Mouse (Mus musculus): Measurements from ENCODE around the gene Klhl9. TPM values are rescaled to one million over a fixed set of nuclear protein-coding genes. Genes with fewer than 3 reads are reported as not detected.
A peak's percentile ranks its signal among the peaks of the same experiment; 100 is the strongest.

Klhl9 gene
- total and polyA plus RNA-seq, 3 experiments, result 16.6 to 69.5 (median 33.9) TPM

GRCm38 (mm10) chr4:88680362-88680761, 41.9 kb downstream of the Klhl9 start:
- TF ChIP-seq ZC3H11A (IDR thresholded peaks at IDR 0.05; ENCODE audit: low read depth, low read length) (peak; percentile 50), CHD1 (IDR thresholded peaks at IDR 0.05; ENCODE audit: low read depth, low read length) (no peak), GABPA (IDR thresholded peaks at IDR 0.05; ENCODE audit: low read depth, low read length) (no peak), ZNF384 (IDR thresholded peaks at IDR 0.05; ENCODE audit: low read depth, low read length) (no peak), MAX (IDR thresholded peaks at IDR 0.05; ENCODE audit: low read length) (no peak), CHD2 (IDR thresholded peaks at IDR 0.05; ENCODE audit: low read length) (no peak), RAD21 (IDR thresholded peaks at IDR 0.05; ENCODE audit: low read depth, low read length) (peak; percentile 62), UBTF (IDR thresholded peaks at IDR 0.05; ENCODE audit: borderline replicate concordance, insufficient read depth, low read depth, low read length) (no peak), BHLHE40 (IDR thresholded peaks at IDR 0.05; ENCODE audit: borderline replicate concordance, low read depth, low read length) (no peak), ETS1 (IDR thresholded peaks at IDR 0.05; ENCODE audit: low read depth, low read length) (no peak), SMC3 (IDR thresholded peaks at IDR 0.05; ENCODE audit: low read depth, low read length) (peak; percentile 66), CTCF (IDR thresholded peaks at IDR 0.05 in 2 of 3, conservative IDR thresholded peaks at IDR 0.05 in 1 of 3; ENCODE audit: control insufficient read depth in 1 of 3, insufficient read depth in 1 of 3, low read depth in 2 of 3, low read length in 3 of 3, poor library complexity in 1 of 3, severe bottlenecking in 1 of 3) (peak; percentile 24 to 76 (median 52); a peak in 5 of 6 replicates)
- Histone ChIP-seq H3K9me3 (replicated peaks; ENCODE audit: insufficient read depth, low read length) (no peaks in the 10 kb centered on the region), H3K27me3 (ENCODE audit: control insufficient read depth in 1 of 2, insufficient read depth in 2 of 2, low read length in 2 of 2) (peaks cover 0 to 2% of the 10 kb centered on the region in 2 experiments; a peak in 2 of 4 replicates), H3K4me1 (ENCODE audit: control insufficient read depth in 1 of 2, insufficient read depth in 2 of 2, low read length in 2 of 2) (no peaks in the 10 kb centered on the region), H3K4me3 (ENCODE audit: control insufficient read depth in 1 of 2, insufficient read depth in 1 of 2, low read depth in 2 of 2, low read length in 2 of 2) (no peak overlapping the region), H3K27ac (ENCODE audit: control insufficient read depth, low read depth, low read length) (no peak overlapping the region), H3K36me3 (ENCODE audit: control insufficient read depth in 1 of 2, insufficient read depth in 2 of 2, low read length in 2 of 2) (peaks cover 0 to 6% of the 10 kb centered on the region in 2 experiments; a peak in 2 of 4 replicates), H3K9ac (ENCODE audit: control insufficient read depth, low read depth, low read length, poor library complexity, severe bottlenecking) (no peak overlapping the region), H3K79me2 (ENCODE audit: control insufficient read depth, insufficient read depth, low read length, poor library complexity) (no peaks in the 10 kb centered on the region)
- peak; percentile 62 for DNase-seq (ENCODE audit: low read depth, low spot score)

- TF ChIP-seq ETS1 (IDR thresholded peaks at IDR 0.05; ENCODE audit: low read depth, low read length) (no peak), MEF2A (IDR thresholded peaks at IDR 0.05; ENCODE audit: extremely low read depth, insufficient replicate concordance, low read depth, low read length, poor library complexity, severe bottlenecking) (no peak), CHD2 (IDR thresholded peaks at IDR 0.05; ENCODE audit: low read length) (no peak), E2F4 (IDR thresholded peaks at IDR 0.05; ENCODE audit: borderline replicate concordance, low read depth, low read length) (no peak), BHLHE40 (IDR thresholded peaks at IDR 0.05; ENCODE audit: borderline replicate concordance, low read depth, low read length) (no peak)
- H3K36me3 ChIP-seq (ENCODE audit: control insufficient read depth in 1 of 2, insufficient read depth in 2 of 2, low read length in 2 of 2), result peaks cover 0 to 6% of the 10 kb centered on the region in 2 experiments; a peak in 2 of 4 replicates
- DNase-seq (ENCODE audit: low read depth, low spot score), result no peak
- H3K27me3 ChIP-seq (ENCODE audit: control insufficient read depth in 1 of 2, insufficient read depth in 2 of 2, low read length in 2 of 2), result no peaks in the 10 kb centered on the region; a peak in 1 of 4 replicates
- no peak within 1 kb of the TSS for H3K4me3 ChIP-seq (ENCODE audit: control insufficient read depth in 1 of 2, insufficient read depth in 1 of 2, low read depth in 2 of 2, low read length in 2 of 2)
- H3K4me1 ChIP-seq (ENCODE audit: control insufficient read depth in 1 of 2, insufficient read depth in 2 of 2, low read length in 2 of 2), result no peaks in the 10 kb centered on the region
- H3K79me2 ChIP-seq (ENCODE audit: control insufficient read depth, insufficient read depth, low read length, poor library complexity), result no peaks in the 10 kb centered on the region
- H3K27ac ChIP-seq (ENCODE audit: control insufficient read depth, low read depth, low read length), result no peak within 1 kb of the TSS
- H3K9me3 ChIP-seq (replicated peaks; ENCODE audit: insufficient read depth, low read length), result no peaks in the 10 kb centered on the region
- H3K9ac ChIP-seq (ENCODE audit: control insufficient read depth, low read depth, low read length, poor library complexity, severe bottlenecking), result no peak within 1 kb of the TSS
These were observed 45.4 kb downstream of the Klhl9 start, which contains the start of gene Ifna16 for GRCm38 (mm10) chr4:88676824-88677223. Ifna16 (minus strand) TSS chr4:88676924.

Other genes with a start within 250 kb of the Klhl9 start
Only the 30 nearest of the 32 such genes appear.
- gene Ifna14, start 150.7 kb downstream of the Klhl9 start, total RNA-seq (2012; rRNA removed), result not detected in 2 replicates
- not detected for gene Ifna14, start 150.7 kb downstream of the Klhl9 start, polyA plus RNA-seq (2012; ENCODE audit: insufficient read depth in 1 of 2, insufficient read length in 2 of 2, low read depth in 1 of 2, low replicate concordance in 2 of 2, missing spikeins in 1 of 2)
- not detected in 2 replicates for gene Ifna9, start 130.1 kb downstream of the Klhl9 start, total RNA-seq (2012; rRNA removed)
- gene Ifna9, start 130.1 kb downstream of the Klhl9 start, polyA plus RNA-seq (2012; ENCODE audit: insufficient read depth in 1 of 2, insufficient read length in 2 of 2, low read depth in 1 of 2, low replicate concordance in 2 of 2, missing spikeins in 1 of 2), result not detected
- not detected in 2 replicates for gene Ifna12, start 119.1 kb downstream of the Klhl9 start, total RNA-seq (2012; rRNA removed)
- not detected for gene Ifna12, start 119.1 kb downstream of the Klhl9 start, polyA plus RNA-seq (2012; ENCODE audit: insufficient read depth in 1 of 2, insufficient read length in 2 of 2, low read depth in 1 of 2, low replicate concordance in 2 of 2, missing spikeins in 1 of 2)
- not detected in 2 replicates for gene C87499, start 88.1 kb downstream of the Klhl9 start, total RNA-seq (2012; rRNA removed)
- gene C87499, start 88.1 kb downstream of the Klhl9 start, polyA plus RNA-seq (2012; ENCODE audit: insufficient read depth in 1 of 2, insufficient read length in 2 of 2, low read depth in 1 of 2, low replicate concordance in 2 of 2, missing spikeins in 1 of 2), result not detected
- not detected in 2 replicates for gene Ifna13, start 78.0 kb downstream of the Klhl9 start, total RNA-seq (2012; rRNA removed)
- not detected for gene Ifna13, start 78.0 kb downstream of the Klhl9 start, polyA plus RNA-seq (2012; ENCODE audit: insufficient read depth in 1 of 2, insufficient read length in 2 of 2, low read depth in 1 of 2, low replicate concordance in 2 of 2, missing spikeins in 1 of 2)
- gene Ifna16, start 45.5 kb downstream of the Klhl9 start, total RNA-seq (2012; rRNA removed), result not detected in 2 replicates
- not detected for gene Ifna16, start 45.5 kb downstream of the Klhl9 start, polyA plus RNA-seq (2012; ENCODE audit: insufficient read depth in 1 of 2, insufficient read length in 2 of 2, low read depth in 1 of 2, low replicate concordance in 2 of 2, missing spikeins in 1 of 2)
- not detected in 2 replicates for gene Ifna2, start 38.6 kb downstream of the Klhl9 start, total RNA-seq (2012; rRNA removed)
- gene Ifna2, start 38.6 kb downstream of the Klhl9 start, polyA plus RNA-seq (2012; ENCODE audit: insufficient read depth in 1 of 2, insufficient read length in 2 of 2, low read depth in 1 of 2, low replicate concordance in 2 of 2, missing spikeins in 1 of 2), result not detected
- gene Ifnab, start 31.1 kb downstream of the Klhl9 start, total RNA-seq (2012; rRNA removed), result not detected in 2 replicates
- gene Ifnab, start 31.1 kb downstream of the Klhl9 start, polyA plus RNA-seq (2012; ENCODE audit: insufficient read depth in 1 of 2, insufficient read length in 2 of 2, low read depth in 1 of 2, low replicate concordance in 2 of 2, missing spikeins in 1 of 2), result not detected
- 7.8 and 9.8 TPM in 2 replicates for gene Gm26566, start 660 bp downstream of the Klhl9 start, total RNA-seq (2012; rRNA removed)
- gene Gm26566, start 660 bp downstream of the Klhl9 start, polyA plus RNA-seq (2012; ENCODE audit: insufficient read depth in 1 of 2, insufficient read length in 2 of 2, low read depth in 1 of 2, low replicate concordance in 2 of 2, missing spikeins in 1 of 2), result under 1 TPM in 1 of 2 experiments, not detected in 1; 0.40 TPM
- gene Gm13271, start 32.4 kb upstream of the Klhl9 start, total RNA-seq (2012; rRNA removed), result not detected in 2 replicates
- not detected for gene Gm13271, start 32.4 kb upstream of the Klhl9 start, polyA plus RNA-seq (2012; ENCODE audit: insufficient read depth in 1 of 2, insufficient read length in 2 of 2, low read depth in 1 of 2, low replicate concordance in 2 of 2, missing spikeins in 1 of 2)
- gene Gm13283, start 37.7 kb upstream of the Klhl9 start, total RNA-seq (2012; rRNA removed), result not detected in 2 replicates
- not detected for gene Gm13283, start 37.7 kb upstream of the Klhl9 start, polyA plus RNA-seq (2012; ENCODE audit: insufficient read depth in 1 of 2, insufficient read length in 2 of 2, low read depth in 1 of 2, low replicate concordance in 2 of 2, missing spikeins in 1 of 2)
- not detected in 2 replicates for gene Gm13290, start 51.4 kb upstream of the Klhl9 start, total RNA-seq (2012; rRNA removed)
- under 1 TPM in 1 of 2 experiments, not detected in 1; 0.29 TPM for gene Gm13290, start 51.4 kb upstream of the Klhl9 start, polyA plus RNA-seq (2012; ENCODE audit: insufficient read depth in 1 of 2, insufficient read length in 2 of 2, low read depth in 1 of 2, low replicate concordance in 2 of 2, missing spikeins in 1 of 2)
- not detected in 2 replicates for gene Gm13289, start 54.5 kb upstream of the Klhl9 start, total RNA-seq (2012; rRNA removed)
- not detected for gene Gm13289, start 54.5 kb upstream of the Klhl9 start, polyA plus RNA-seq (2012; ENCODE audit: insufficient read depth in 1 of 2, insufficient read length in 2 of 2, low read depth in 1 of 2, low replicate concordance in 2 of 2, missing spikeins in 1 of 2)
- not detected in 2 replicates for gene Gm13272, start 57.4 kb upstream of the Klhl9 start, total RNA-seq (2012; rRNA removed)
- gene Gm13272, start 57.4 kb upstream of the Klhl9 start, polyA plus RNA-seq (2012; ENCODE audit: insufficient read depth in 1 of 2, insufficient read length in 2 of 2, low read depth in 1 of 2, low replicate concordance in 2 of 2, missing spikeins in 1 of 2), result not detected
- not detected in 2 replicates for gene Ifnz, start 59.7 kb upstream of the Klhl9 start, total RNA-seq (2012; rRNA removed)
- gene Ifnz, start 59.7 kb upstream of the Klhl9 start, polyA plus RNA-seq (2012; ENCODE audit: insufficient read depth in 1 of 2, insufficient read length in 2 of 2, low read depth in 1 of 2, low replicate concordance in 2 of 2, missing spikeins in 1 of 2), result under 1 TPM in 1 of 2 experiments, not detected in 1; 0.11 TPM
- not detected in 2 replicates for gene Gm13276, start 63.2 kb upstream of the Klhl9 start, total RNA-seq (2012; rRNA removed)
- gene Gm13276, start 63.2 kb upstream of the Klhl9 start, polyA plus RNA-seq (2012; ENCODE audit: insufficient read depth in 1 of 2, insufficient read length in 2 of 2, low read depth in 1 of 2, low replicate concordance in 2 of 2, missing spikeins in 1 of 2), result not detected
- not detected in 2 replicates for gene Gm13277, start 66.2 kb upstream of the Klhl9 start, total RNA-seq (2012; rRNA removed)
- not detected for gene Gm13277, start 66.2 kb upstream of the Klhl9 start, polyA plus RNA-seq (2012; ENCODE audit: insufficient read depth in 1 of 2, insufficient read length in 2 of 2, low read depth in 1 of 2, low replicate concordance in 2 of 2, missing spikeins in 1 of 2)
- gene Gm13278, start 69.1 kb upstream of the Klhl9 start, total RNA-seq (2012; rRNA removed), result not detected in 2 replicates
- not detected for gene Gm13278, start 69.1 kb upstream of the Klhl9 start, polyA plus RNA-seq (2012; ENCODE audit: insufficient read depth in 1 of 2, insufficient read length in 2 of 2, low read depth in 1 of 2, low replicate concordance in 2 of 2, missing spikeins in 1 of 2)
- gene Gm13275, start 72.0 kb upstream of the Klhl9 start, total RNA-seq (2012; rRNA removed), result not detected in 2 replicates
- under 1 TPM in 1 of 2 experiments, not detected in 1; 0.52 TPM for gene Gm13275, start 72.0 kb upstream of the Klhl9 start, polyA plus RNA-seq (2012; ENCODE audit: insufficient read depth in 1 of 2, insufficient read length in 2 of 2, low read depth in 1 of 2, low replicate concordance in 2 of 2, missing spikeins in 1 of 2)
- gene Gm13279, start 74.9 kb upstream of the Klhl9 start, total RNA-seq (2012; rRNA removed), result not detected in 2 replicates
- not detected for gene Gm13279, start 74.9 kb upstream of the Klhl9 start, polyA plus RNA-seq (2012; ENCODE audit: insufficient read depth in 1 of 2, insufficient read length in 2 of 2, low read depth in 1 of 2, low replicate concordance in 2 of 2, missing spikeins in 1 of 2)
- 0.10 TPM in 1 of 2 replicates, not detected in the other for gene Gm13285, start 77.2 kb upstream of the Klhl9 start, total RNA-seq (2012; rRNA removed)
- under 1 TPM in 1 of 2 experiments, not detected in 1; 0.14 TPM for gene Gm13285, start 77.2 kb upstream of the Klhl9 start, polyA plus RNA-seq (2012; ENCODE audit: insufficient read depth in 1 of 2, insufficient read length in 2 of 2, low read depth in 1 of 2, low replicate concordance in 2 of 2, missing spikeins in 1 of 2)
- not detected in 2 replicates for gene Gm13287, start 80.8 kb upstream of the Klhl9 start, total RNA-seq (2012; rRNA removed)
- gene Gm13287, start 80.8 kb upstream of the Klhl9 start, polyA plus RNA-seq (2012; ENCODE audit: insufficient read depth in 1 of 2, insufficient read length in 2 of 2, low read depth in 1 of 2, low replicate concordance in 2 of 2, missing spikeins in 1 of 2), result not detected
- not detected in 2 replicates for gene Gm13288, start 83.1 kb upstream of the Klhl9 start, total RNA-seq (2012; rRNA removed)
- gene Gm13288, start 83.1 kb upstream of the Klhl9 start, polyA plus RNA-seq (2012; ENCODE audit: insufficient read depth in 1 of 2, insufficient read length in 2 of 2, low read depth in 1 of 2, low replicate concordance in 2 of 2, missing spikeins in 1 of 2), result not detected
- gene Ifna7, start 93.8 kb upstream of the Klhl9 start, total RNA-seq (2012; rRNA removed), result not detected in 2 replicates
- gene Ifna7, start 93.8 kb upstream of the Klhl9 start, polyA plus RNA-seq (2012; ENCODE audit: insufficient read depth in 1 of 2, insufficient read length in 2 of 2, low read depth in 1 of 2, low replicate concordance in 2 of 2, missing spikeins in 1 of 2), result not detected
- not detected in 2 replicates for gene Ifna11, start 97.5 kb upstream of the Klhl9 start, total RNA-seq (2012; rRNA removed)
- not detected for gene Ifna11, start 97.5 kb upstream of the Klhl9 start, polyA plus RNA-seq (2012; ENCODE audit: insufficient read depth in 1 of 2, insufficient read length in 2 of 2, low read depth in 1 of 2, low replicate concordance in 2 of 2, missing spikeins in 1 of 2)
- gene Ifna6, start 105.0 kb upstream of the Klhl9 start, total RNA-seq (2012; rRNA removed), result not detected in 2 replicates
- not detected for gene Ifna6, start 105.0 kb upstream of the Klhl9 start, polyA plus RNA-seq (2012; ENCODE audit: insufficient read depth in 1 of 2, insufficient read length in 2 of 2, low read depth in 1 of 2, low replicate concordance in 2 of 2, missing spikeins in 1 of 2)
- not detected in 2 replicates for gene Ifna5, start 113.1 kb upstream of the Klhl9 start, total RNA-seq (2012; rRNA removed)
- gene Ifna5, start 113.1 kb upstream of the Klhl9 start, polyA plus RNA-seq (2012; ENCODE audit: insufficient read depth in 1 of 2, insufficient read length in 2 of 2, low read depth in 1 of 2, low replicate concordance in 2 of 2, missing spikeins in 1 of 2), result not detected
- gene Ifna4, start 119.4 kb upstream of the Klhl9 start, total RNA-seq (2012; rRNA removed), result not detected in 2 replicates
- not detected for gene Ifna4, start 119.4 kb upstream of the Klhl9 start, polyA plus RNA-seq (2012; ENCODE audit: insufficient read depth in 1 of 2, insufficient read length in 2 of 2, low read depth in 1 of 2, low replicate concordance in 2 of 2, missing spikeins in 1 of 2)
- not detected in 2 replicates for gene Ifna1, start 127.6 kb upstream of the Klhl9 start, total RNA-seq (2012; rRNA removed)
- not detected for gene Ifna1, start 127.6 kb upstream of the Klhl9 start, polyA plus RNA-seq (2012; ENCODE audit: insufficient read depth in 1 of 2, insufficient read length in 2 of 2, low read depth in 1 of 2, low replicate concordance in 2 of 2, missing spikeins in 1 of 2)
- not detected in 2 replicates for gene Ifne, start 157.7 kb upstream of the Klhl9 start, total RNA-seq (2012; rRNA removed)
- not detected for gene Ifne, start 157.7 kb upstream of the Klhl9 start, polyA plus RNA-seq (2012; ENCODE audit: insufficient read depth in 1 of 2, insufficient read length in 2 of 2, low read depth in 1 of 2, low replicate concordance in 2 of 2, missing spikeins in 1 of 2)

All from MEL (cell line).